Mouse (Mus musculus): Measurements from ENCODE around the gene Opcml.

Opcml gene

GRCm38 (mm10) chr9:28761460-28761859 is 970.9 kb downstream of the Opcml start:
- DNase-seq (ENCODE audit: low spot score): no peak

GRCm38 (mm10) chr9:28764149-28764548 is 973.6 kb downstream of the Opcml start:
- no peak for DNase-seq (ENCODE audit: low spot score)

- no peak for DNase-seq (ENCODE audit: low spot score)
Measured at GRCm38 (mm10) chr9:28776517-28777503, 986.2 kb downstream of the Opcml start.

GRCm38 (mm10) chr9:28783834-28784233 is 993.3 kb downstream of the Opcml start:
- no peak for DNase-seq (ENCODE audit: low spot score)

GRCm38 (mm10) chr9:28789439-28789838 is 998.9 kb downstream of the Opcml start:
- no peak for DNase-seq (ENCODE audit: low spot score)

GRCm38 (mm10) chr9:28800100-28800499 is 1009.5 kb downstream of the Opcml start:
- no peak for DNase-seq (ENCODE audit: low spot score)

GRCm38 (mm10) chr9:28806666-28807065 is 1016.1 kb downstream of the Opcml start:
- no peak for DNase-seq (ENCODE audit: low spot score)

- peak; percentile 62 for DNase-seq (ENCODE audit: low spot score)
Measured at GRCm38 (mm10) chr9:28822060-28822459, 1031.5 kb downstream of the Opcml start.

- DNase-seq (ENCODE audit: low spot score): no peak
Measured at GRCm38 (mm10) chr9:28822466-28822865, 1031.9 kb downstream of the Opcml start.

GRCm38 (mm10) chr9:28825821-28826220 is 1035.2 kb downstream of the Opcml start:
- DNase-seq (ENCODE audit: low spot score): peak; percentile 38

- DNase-seq (ENCODE audit: low spot score): peak; percentile 26
Measured at GRCm38 (mm10) chr9:28845961-28846570, 1055.5 kb downstream of the Opcml start.

GRCm38 (mm10) chr9:28855826-28856225 is 1065.3 kb downstream of the Opcml start:
- DNase-seq (ENCODE audit: low spot score): no peak

- DNase-seq (ENCODE audit: low spot score): no peak
Measured at GRCm38 (mm10) chr9:28861983-28862382, 1071.4 kb downstream of the Opcml start.

GRCm38 (mm10) chr9:28867256-28867655 is 1076.7 kb downstream of the Opcml start:
- peak; percentile 40 for DNase-seq (ENCODE audit: low spot score)

- DNase-seq (ENCODE audit: low spot score): no peak
Measured at GRCm38 (mm10) chr9:28870478-28870877, 1079.9 kb downstream of the Opcml start.

GRCm38 (mm10) chr9:28882566-28882965 is 1092.0 kb downstream of the Opcml start:
- no peak for DNase-seq (ENCODE audit: low spot score)

- no peak for DNase-seq (ENCODE audit: low spot score)
Measured at GRCm38 (mm10) chr9:28891611-28892010, 1101.0 kb downstream of the Opcml start.

- DNase-seq (ENCODE audit: low spot score): no peak
Measured at GRCm38 (mm10) chr9:28903291-28903690, 1112.7 kb downstream of the Opcml start.

GRCm38 (mm10) chr9:28909738-28910137 is 1119.2 kb downstream of the Opcml start:
- DNase-seq (ENCODE audit: low spot score): no peak

- DNase-seq (ENCODE audit: low spot score): no peak
Measured at GRCm38 (mm10) chr9:28911571-28912185, 1121.1 kb downstream of the Opcml start.

- peak; percentile 15 for DNase-seq (ENCODE audit: low spot score)
Measured at GRCm38 (mm10) chr9:28932069-28932468, 1141.5 kb downstream of the Opcml start.

GRCm38 (mm10) chr9:28937163-28937562 is 1146.6 kb downstream of the Opcml start:
- DNase-seq (ENCODE audit: low spot score): no peak

- DNase-seq (ENCODE audit: low spot score): peak; percentile 19
Measured at GRCm38 (mm10) chr9:28937980-28938379, 1147.4 kb downstream of the Opcml start.
